Mouse (Mus musculus) heart, postnatal 10 days (tissue): Measurements from ENCODE around the gene Hist1h2bh. TPM values are rescaled to one million over a fixed set of nuclear protein-coding genes. Genes with fewer than 3 reads are reported as not detected.

Experiments
- microRNA-seq, 2 experiments: library from miRNA; unstranded; fragments of <30 nt; microRNA quantifications; one replicate each; pipeline ENCODE4 v1.2.0; 2022
- total RNA-seq, 2 experiments: library from RNA; stranded (reverse); gene quantifications; 2 replicates each; pipeline ENCODE4 v1.2.3; 2021

The Hist1h2bh gene
- total RNA-seq, 2 experiments from 2014 or later: 9.2 to 11.2 TPM

Small RNA genes lying within 50 kb of the gene (microRNA-seq; reads per million reads assigned to microRNA genes)
- gene Gm44297: 0.24 to 0.35 reads per million in 2 experiments
- gene Gm44359: 0 reads per million in 2 experiments
- gene Gm44394: 0 reads per million in 2 experiments
- 0.24 to 0.70 reads per million in 2 experiments for gene n-TStga1

Other genes starting within 250 kb of the Hist1h2bh start
- gene Zfp322a, start 174.2 kb downstream of the Hist1h2bh start, total RNA-seq: 10 to 100 TPM; 18.9 to 21.7 TPM
- 1 to 10 TPM; 5.3 to 5.6 TPM for gene Abt1, start 119.5 kb downstream of the Hist1h2bh start, total RNA-seq
- gene Btn1a1, start 77.5 kb downstream of the Hist1h2bh start, total RNA-seq: not detected
- gene Btn2a2, start 54.5 kb downstream of the Hist1h2bh start, total RNA-seq: not detected
- gene Hist1h4h, start 12.3 kb downstream of the Hist1h2bh start, total RNA-seq: 100 to 1,000 TPM; 743 to 812 TPM
- gene Hist1h2af, start 9.5 kb downstream of the Hist1h2bh start, total RNA-seq: 100 to 1,000 TPM; 171 to 245 TPM
- 10 to 100 TPM; 45.9 to 66.2 TPM for gene Hist1h3g, start 8.0 kb downstream of the Hist1h2bh start, total RNA-seq
- gene Hist1h3f, start 660 bp upstream of the Hist1h2bh start, total RNA-seq: 10 to 100 TPM; 52.6 to 63.4 TPM
- 100 to 1,000 TPM; 308 to 354 TPM for gene Hist1h4f, start 8.3 kb upstream of the Hist1h2bh start, total RNA-seq
- 10 to 100 TPM; 16.9 to 20.1 TPM for gene Hist1h1d, start 9.9 kb upstream of the Hist1h2bh start, total RNA-seq
- 100 to 1,000 TPM; 125 to 161 TPM for gene Hist1h3e, start 19.0 kb upstream of the Hist1h2bh start, total RNA-seq
- gene Hist1h2ae, start 27.8 kb upstream of the Hist1h2bh start, total RNA-seq: 10 to 100 TPM; 38.7 to 42.6 TPM
- 100 to 1,000 TPM; 285 to 300 TPM for gene Hist1h2bg, start 28.0 kb upstream of the Hist1h2bh start, total RNA-seq
- gene Hist1h2bf, start 30.8 kb upstream of the Hist1h2bh start, total RNA-seq: 100 to 1,000 TPM; 116 to 129 TPM
- 10 to 100 TPM; 32.3 to 37.7 TPM for gene Hist1h2ad, start 31.0 kb upstream of the Hist1h2bh start, total RNA-seq
- gene Hist1h3d, start 32.4 kb upstream of the Hist1h2bh start, total RNA-seq: 10 to 100 TPM; 26.2 to 30.6 TPM
- gene Hist1h4d, start 38.2 kb upstream of the Hist1h2bh start, total RNA-seq: 100 to 1,000 TPM; 167 to 189 TPM
- gene Hist1h2be, start 77.7 kb upstream of the Hist1h2bh start, total RNA-seq: 10 to 100 TPM; 18.8 to 19.8 TPM
- 100 to 1,000 TPM; 138 to 168 TPM for gene Hist1h1e, start 79.2 kb upstream of the Hist1h2bh start, total RNA-seq
- gene Hist1h2ac, start 140.6 kb upstream of the Hist1h2bh start, total RNA-seq: 1 to 10 TPM; 5.1 to 6.2 TPM
- gene Hist1h2bc, start 140.8 kb upstream of the Hist1h2bh start, total RNA-seq: 10 to 100 TPM; 50.8 to 51.3 TPM
- under 1 TPM; 0.29 to 0.67 TPM for gene Hist1h1t, start 152.4 kb upstream of the Hist1h2bh start, total RNA-seq
- gene Hist1h4c, start 155.1 kb upstream of the Hist1h2bh start, total RNA-seq: 100 to 1,000 TPM; 105 to 116 TPM
- 10 to 100 TPM; 26.7 to 32.4 TPM for gene Hfe, start 167.5 kb upstream of the Hist1h2bh start, total RNA-seq
- 100 to 1,000 TPM; 299 to 383 TPM for gene Hist1h1c, start 195.4 kb upstream of the Hist1h2bh start, total RNA-seq
- 100 to 1,000 TPM in 1 of 2 experiments, 10 to 100 TPM in 1; 84.0 to 101 TPM for gene Hist1h3c, start 202.2 kb upstream of the Hist1h2bh start, total RNA-seq
- 100 to 1,000 TPM; 105 to 106 TPM for gene Hist1h2bb, start 203.3 kb upstream of the Hist1h2bh start, total RNA-seq
- gene Hist1h2ab, start 207.7 kb upstream of the Hist1h2bh start, total RNA-seq: 100 to 1,000 TPM; 166 to 169 TPM
- 100 to 1,000 TPM; 221 to 266 TPM for gene Hist1h3b, start 208.9 kb upstream of the Hist1h2bh start, total RNA-seq
- 100 to 1,000 TPM; 130 to 151 TPM for gene Hist1h4b, start 213.6 kb upstream of the Hist1h2bh start, total RNA-seq
- gene Hist1h4a, start 217.8 kb upstream of the Hist1h2bh start, total RNA-seq: 100 to 1,000 TPM; 162 to 177 TPM
- 100 to 1,000 TPM; 160 to 202 TPM for gene Hist1h3a, start 219.0 kb upstream of the Hist1h2bh start, total RNA-seq
- gene Hist1h1a, start 220.3 kb upstream of the Hist1h2bh start, total RNA-seq: 100 to 1,000 TPM; 109 to 127 TPM
- not detected for gene Trim38, start 226.5 kb upstream of the Hist1h2bh start, total RNA-seq